Mouse (Mus musculus) G1E (cell line): ENCODE measurements around the gene Hoxa7. TPM values are rescaled to one million over a fixed set of nuclear protein-coding genes. Genes with fewer than 3 reads are reported as not detected.

Experiments
- ATAC-seq: 2 replicates; pipeline ENCODE4 v1.8.0; 2016; ENCODE audit warnings: mild to moderate bottlenecking; ENCODE audit not compliant: insufficient number of reproducible peaks, poor library complexity, low FRiP score, severe bottlenecking; ENCODE audit errors: extremely low read depth
- DNase-seq: peaks from one replicate; pipeline ENCODE4 v3.0.0; 2012; ENCODE audit warnings: low spot score
- H3K27me3 ChIP-seq: 2 replicates; pipeline ENCODE4 v1.6.1; 2012; ENCODE audit warnings: mild to moderate bottlenecking, low read length, inconsistent platforms; ENCODE audit not compliant: insufficient read depth
- H3K36me3 ChIP-seq: replicated peaks from 2 replicates; pipeline ENCODE3; 2012; ENCODE audit warnings: mild to moderate bottlenecking, inconsistent platforms
- H3K4me1 ChIP-seq: 2 replicates; pipeline ENCODE4 v1.6.1; 2012; ENCODE audit warnings: low read depth, low read length, inconsistent platforms, mixed read lengths; ENCODE audit not compliant: insufficient read depth
- H3K4me3 ChIP-seq: 2 replicates; pipeline ENCODE4 v1.5.1; 2012; ENCODE audit warnings: low read depth, mild to moderate bottlenecking, inconsistent platforms, low read length, moderate library complexity, mixed read lengths
- H3K9me3 ChIP-seq: replicated peaks from 2 replicates; pipeline ENCODE4 v1.6.1; 2012; ENCODE audit warnings: inconsistent platforms
- CTCF ChIP-seq: IDR thresholded peaks from 2 replicates; pipeline ENCODE4 v1.5.1; 2012; ENCODE audit warnings: low read depth, low read length, inconsistent platforms, mixed read lengths
- GATA1 ChIP-seq: IDR thresholded peaks from 2 replicates; pipeline ENCODE4 v1.6.1; 2012; ENCODE audit warnings: borderline replicate concordance, low read length, inconsistent platforms, mixed read lengths
- GATA2 ChIP-seq: IDR thresholded peaks from 2 replicates; pipeline ENCODE4 v1.6.1; 2012; ENCODE audit warnings: low read depth, low read length, inconsistent platforms, borderline replicate concordance
- POLR2AphosphoS5 ChIP-seq: IDR thresholded peaks from 2 replicates; pipeline ENCODE4 v1.6.1; 2012; ENCODE audit warnings: low read depth, low read length, inconsistent platforms; ENCODE audit not compliant: insufficient replicate concordance
- TAL1 ChIP-seq: conservative IDR thresholded peaks from 2 replicates; pipeline ENCODE4 v1.6.1; 2012; ENCODE audit warnings: low read depth, low read length, inconsistent platforms, mixed read lengths
- polyA plus RNA-seq: library from polyadenylated mRNA; stranded (reverse); fragments of >175 nt; gene quantifications from 2 replicates; pipeline ENCODE4 v1.2.3, GENCODE M21; 2012
- total RNA-seq, 2 experiments: library from RNA; stranded (forward) in 1 of 2; stranded (reverse) in 1 of 2; fragments of 200-1000 nt in 1 of 2; fragments of >200 nt in 1 of 2; fragmentation: Nextera tagmentation in 1 of 2; gene quantifications; 2 replicates each; pipeline ENCODE4 v1.2.3; 2014 to 2017

Hoxa7 gene
- total and polyA plus RNA-seq, 3 experiments, result 0.11 to 0.66 TPM; not detected in 1

DNA sequence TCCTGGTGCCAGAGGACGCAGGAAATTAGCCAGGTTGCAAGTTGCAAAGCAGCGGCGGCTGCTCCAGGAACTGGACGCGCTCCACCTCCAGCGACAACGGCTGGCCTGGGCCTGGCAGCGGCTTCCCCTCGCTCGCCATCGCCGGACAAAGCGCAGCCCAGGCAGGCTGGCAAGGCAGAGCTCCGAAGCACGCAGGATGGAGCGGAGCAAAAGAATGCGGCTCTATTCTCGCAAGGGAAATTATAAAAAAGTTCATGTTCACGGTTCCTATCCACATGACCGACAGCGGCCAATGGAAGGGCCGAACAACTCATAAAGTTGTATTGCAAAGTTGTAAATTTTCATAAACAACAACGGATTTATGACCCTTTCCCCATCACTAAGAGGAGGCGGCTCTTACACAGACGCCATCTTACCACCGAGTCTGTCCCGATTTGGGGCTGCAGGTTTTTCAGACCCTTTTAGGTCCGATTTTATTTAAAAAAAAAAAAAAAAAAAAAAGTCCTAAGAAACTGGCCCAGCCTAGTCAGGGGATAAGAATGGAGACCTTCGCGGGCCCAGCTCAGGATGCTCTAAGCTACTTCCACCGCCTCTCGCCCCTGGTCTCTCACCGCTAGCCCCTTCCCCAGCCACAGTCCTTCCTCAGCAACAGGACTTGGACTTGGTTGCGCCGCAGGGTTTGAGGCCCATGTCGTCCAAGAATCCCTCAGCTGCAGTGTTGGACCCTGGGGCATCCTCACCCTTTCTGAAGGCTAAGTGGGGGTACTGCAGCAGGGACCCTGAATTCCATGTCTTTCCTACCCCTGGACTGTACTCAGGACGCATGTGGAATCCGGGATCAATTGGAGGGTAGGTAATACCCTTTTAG lies 8.3 kb downstream of the Hoxa7 start, which contains the start of the genes Hoxa3 and Gm28308:
Gene Hoxa3, minus strand, starts transcription at position 218 of the 868 bp plus-strand sequence.
Gene Gm28308, minus strand, starts transcription at position 221 of the 868 bp plus-strand sequence.
- TF ChIP-seq CTCF (no peak), GATA2 (no peak), TAL1 (no peak), GATA1 (no peak), POLR2AphosphoS5 (no peak)
- Histone ChIP-seq H3K4me3 (no peak within 1 kb of the TSS), H3K4me1 (no peaks in the 10 kb centered on the region), H3K36me3 (no peaks in the 10 kb centered on the region), H3K27me3 (peaks cover 48% of the 10 kb centered on the region), H3K9me3 (peaks cover 9% of the 10 kb centered on the region)
- no peak for DNase-seq
- ATAC-seq, result no peak

- H3K4me1 ChIP-seq, result no peaks in the 10 kb centered on the region
- ATAC-seq (no peak), DNase-seq (no peak)
- peaks cover 8% of the 10 kb centered on the region for H3K9me3 ChIP-seq
- H3K27me3 ChIP-seq, result peaks cover 48% of the 10 kb centered on the region
- TF ChIP-seq GATA1 (no peak), CTCF (no peak), TAL1 (no peak), POLR2AphosphoS5 (no peak), GATA2 (no peak)
- no peaks in the 10 kb centered on the region for H3K36me3 ChIP-seq
- no peak overlapping the region for H3K4me3 ChIP-seq
Measured at GRCm38 (mm10) chr6:52212556-52213118, 9.0 kb downstream of the Hoxa7 start.

- Histone ChIP-seq H3K4me3 (no peak overlapping the region), H3K4me1 (no peaks in the 10 kb centered on the region), H3K9me3 (peaks cover 2% of the 10 kb centered on the region), H3K27me3 (peaks cover 46% of the 10 kb centered on the region), H3K36me3 (no peaks in the 10 kb centered on the region)
- ATAC-seq (no peak), DNase-seq (no peak)
- TF ChIP-seq GATA2, result no peak
Measured at GRCm38 (mm10) chr6:52211961-52212360, 9.7 kb downstream of the Hoxa7 start.

DNA sequence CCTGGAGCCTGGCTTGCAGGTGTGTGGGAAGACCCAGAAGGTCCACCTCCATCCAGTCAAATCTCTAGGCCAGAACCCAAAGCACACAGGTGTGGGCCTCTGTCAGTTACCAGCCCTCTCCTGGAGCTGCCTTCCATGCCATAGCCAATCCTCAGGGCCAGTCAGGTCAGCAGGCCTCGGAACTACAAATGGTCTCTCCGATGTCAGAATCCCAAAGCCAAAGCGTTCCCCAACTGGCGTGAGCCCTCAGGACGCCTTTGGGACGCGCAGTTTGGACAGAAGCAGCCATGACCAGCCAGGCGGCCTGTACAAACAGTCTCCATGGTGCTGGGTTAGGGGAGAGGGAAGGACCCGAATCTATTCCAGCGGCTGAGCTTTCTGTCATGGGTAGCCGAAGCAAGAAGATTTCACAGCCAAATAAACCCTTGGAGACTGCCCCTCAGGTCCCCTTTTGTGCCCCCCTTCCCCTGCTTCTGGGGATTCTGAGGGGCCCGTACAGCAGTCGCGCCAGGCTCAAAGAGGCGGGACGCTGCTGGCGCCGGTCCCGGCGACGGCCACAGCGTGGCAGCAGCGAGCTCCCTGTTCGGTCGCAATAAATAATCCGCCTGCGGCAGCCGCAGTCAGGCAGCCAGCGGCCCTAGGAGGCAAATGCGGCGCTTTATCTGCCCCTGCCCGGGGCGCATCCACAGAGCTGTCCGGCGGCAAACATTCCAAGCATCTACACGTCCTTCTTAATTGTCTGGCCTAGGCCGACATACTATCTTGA lies 10.3 kb downstream of the Hoxa7 start:
- DNase-seq (no peak), ATAC-seq (no peak)
- H3K4me1 ChIP-seq, result no peaks in the 10 kb centered on the region
- H3K36me3 ChIP-seq, result no peaks in the 10 kb centered on the region
- H3K4me3 ChIP-seq, result no peak overlapping the region
- no peaks in the 10 kb centered on the region; the same call in 1 of the 2 replicates for H3K9me3 ChIP-seq
- H3K27me3 ChIP-seq, result peaks cover 44% of the 10 kb centered on the region
- TF ChIP-seq TAL1 (no peak), GATA1 (no peak), POLR2AphosphoS5 (no peak), CTCF (no peak), GATA2 (no peak)

DNA sequence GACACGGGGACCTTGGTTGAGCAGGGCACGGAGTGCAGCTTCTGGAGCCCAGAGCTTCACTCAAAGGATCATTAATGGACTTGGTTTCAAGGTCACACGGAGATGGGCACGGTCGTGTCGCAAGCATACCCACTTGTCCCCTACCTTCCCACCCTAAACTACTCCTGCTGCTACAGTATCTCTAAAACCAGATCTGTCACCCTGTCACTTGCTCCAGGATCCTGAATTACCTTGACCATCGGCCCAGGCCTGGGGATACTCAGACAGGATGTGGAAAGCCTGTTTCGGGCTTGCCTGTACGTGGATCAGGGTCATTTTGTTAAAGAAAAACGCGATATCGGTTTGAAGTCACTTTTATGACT lies 12.0 kb downstream of the Hoxa7 start:
- no peaks in the 10 kb centered on the region for H3K4me1 ChIP-seq
- no peaks in the 10 kb centered on the region for H3K36me3 ChIP-seq
- peaks cover 3% of the 10 kb centered on the region; the same call in 1 of the 2 replicates for H3K9me3 ChIP-seq
- H3K27me3 ChIP-seq, result peaks cover 32% of the 10 kb centered on the region; the same call in 1 of the 2 replicates
- ATAC-seq (no peak), DNase-seq (no peak)
- no peak overlapping the region for H3K4me3 ChIP-seq
- TF ChIP-seq GATA1, result no peak
- TF ChIP-seq GATA2, result no peak
- no peak for TF ChIP-seq TAL1
- no peak for TF ChIP-seq POLR2AphosphoS5
- no peak for TF ChIP-seq CTCF
